Mouse (Mus musculus): Measurements from ENCODE around the gene G3bp2. TPM values are rescaled to one million over a fixed set of nuclear protein-coding genes. Genes with fewer than 3 reads are reported as not detected.

G3bp2 gene
- polyA plus RNA-seq, 1 experiment from 2014 or later: 125 TPM

GRCm38 (mm10) chr5:92117823-92118403 is 34.4 kb upstream of the G3bp2 start:
- ChIA-PET POLR2A (no interaction called here), CTCF (interaction anchor here (0.7 to 2.4 kb wide), 11 partner anchors 10 to 113 kb away, joined by 3 to 9 read pairs (median 4); no protein-coding TSS in a partner anchor)
- DNase-seq (ENCODE audit: low read depth, low spot score) (peak; percentile 28), ATAC-seq (peak; percentile 80)
- in situ Hi-C loops (cut with MboI; ENCODE audit: low pct_unique_long_range_greater_than_20kb): loop anchor here (5.0 kb wide), 1 partner anchor 646 kb away; no protein-coding TSS in a partner anchor
- H3K27me3 ChIP-seq: no peaks in the 10 kb centered on the region
- TF ChIP-seq CTCF (IDR thresholded peaks at IDR 0.05): peak; percentile 85

GRCm38 (mm10) chr5:92114939-92115338 is 31.4 kb upstream of the G3bp2 start:
- no peak for TF ChIP-seq CTCF (IDR thresholded peaks at IDR 0.05)
- CTCF ChIA-PET: interaction anchor here (1.1 to 1.8 kb wide), 2 partner anchors 18 to 101 kb away, joined by 3 to 6 read pairs; no protein-coding TSS in a partner anchor
- POLR2A ChIA-PET: no interaction called here

GRCm38 (mm10) chr5:92114223-92114622 is 30.7 kb upstream of the G3bp2 start:
- CTCF ChIA-PET: interaction anchor here (1.1 to 1.8 kb wide), 2 partner anchors 17 to 100 kb away, joined by 3 to 6 read pairs; no protein-coding TSS in a partner anchor
- POLR2A ChIA-PET: no interaction called here
- no peak for TF ChIP-seq CTCF (IDR thresholded peaks at IDR 0.05)
- in situ Hi-C loops (cut with MboI; ENCODE audit: low pct_unique_long_range_greater_than_20kb): no loop called here
- no peaks in the 10 kb centered on the region for H3K27me3 ChIP-seq
- no peak for DNase-seq (ENCODE audit: low read depth, low spot score)
- no peak for ATAC-seq

More at GRCm38 (mm10) chr5:92114939-92115338, 31.4 kb upstream of the G3bp2 start:
- ATAC-seq (no peak), DNase-seq (ENCODE audit: low read depth, low spot score) (no peak)
- in situ Hi-C loops (cut with MboI; ENCODE audit: low pct_unique_long_range_greater_than_20kb): loop anchor here (5.0 kb wide), 1 partner anchor 643 kb away; no protein-coding TSS in a partner anchor
- no peaks in the 10 kb centered on the region for H3K27me3 ChIP-seq

GRCm38 (mm10) chr5:92113484-92113883 is 30.0 kb upstream of the G3bp2 start:
- ATAC-seq (no peak), DNase-seq (ENCODE audit: low read depth, low spot score) (no peak)
- no peaks in the 10 kb centered on the region for H3K27me3 ChIP-seq
- in situ Hi-C loops (cut with MboI; ENCODE audit: low pct_unique_long_range_greater_than_20kb): no loop called here
- ChIA-PET CTCF (interaction anchor here (1.0 to 1.8 kb wide), 2 partner anchors 16 to 30 kb away, joined by 4 to 6 read pairs; partner anchors contain the start of gene G3bp2), POLR2A (no interaction called here)
- TF ChIP-seq CTCF (IDR thresholded peaks at IDR 0.05): no peak

GRCm38 (mm10) chr5:92112585-92112984 is 29.1 kb upstream of the G3bp2 start:
- no peak for DNase-seq (ENCODE audit: low read depth, low spot score)
- in situ Hi-C loops (cut with MboI; ENCODE audit: low pct_unique_long_range_greater_than_20kb): no loop called here

GRCm38 (mm10) chr5:92112175-92112574 is 28.7 kb upstream of the G3bp2 start:
- no peak for TF ChIP-seq CTCF (IDR thresholded peaks at IDR 0.05)
- CTCF ChIA-PET: no interaction called here
- in situ Hi-C loops (cut with MboI; ENCODE audit: low pct_unique_long_range_greater_than_20kb): no loop called here
- POLR2A ChIA-PET: no interaction called here
- ATAC-seq (no peak), DNase-seq (ENCODE audit: low read depth, low spot score) (no peak)
- no peaks in the 10 kb centered on the region for H3K27me3 ChIP-seq

More at GRCm38 (mm10) chr5:92112585-92112984, 29.1 kb upstream of the G3bp2 start:
- no peak for TF ChIP-seq CTCF (IDR thresholded peaks at IDR 0.05)
- ChIA-PET CTCF (no interaction called here), POLR2A (no interaction called here)
- no peaks in the 10 kb centered on the region for H3K27me3 ChIP-seq
- ATAC-seq: no peak

- ChIA-PET POLR2A (interaction anchor here (0.7 kb wide), 1 partner anchor 126 kb away, joined by 3 read pairs; no protein-coding TSS in a partner anchor), CTCF (no interaction called here)
- no peaks in the 10 kb centered on the region for H3K27me3 ChIP-seq
- in situ Hi-C loops (cut with MboI; ENCODE audit: low pct_unique_long_range_greater_than_20kb): no loop called here
- no peak for TF ChIP-seq CTCF (IDR thresholded peaks at IDR 0.05)
- ATAC-seq (no peak), DNase-seq (ENCODE audit: low read depth, low spot score) (no peak)
Measured at GRCm38 (mm10) chr5:92110818-92111355, 27.4 kb upstream of the G3bp2 start.

GRCm38 (mm10) chr5:92107282-92107681 is 23.8 kb upstream of the G3bp2 start:
- in situ Hi-C loops (cut with MboI; ENCODE audit: low pct_unique_long_range_greater_than_20kb): no loop called here
- no peak for ATAC-seq
- no peak for TF ChIP-seq CTCF (IDR thresholded peaks at IDR 0.05)
- POLR2A ChIA-PET: no interaction called here
- CTCF ChIA-PET: interaction anchor here (1.3 kb wide), 1 partner anchor 48 kb away, joined by 3 read pairs; no protein-coding TSS in a partner anchor
- DNase-seq (ENCODE audit: low read depth, low spot score): no peak
- H3K27me3 ChIP-seq: no peaks in the 10 kb centered on the region

- ChIA-PET POLR2A (no interaction called here), CTCF (interaction anchor here (1.3 kb wide), 1 partner anchor 48 kb away, joined by 3 read pairs; no protein-coding TSS in a partner anchor)
- no peak for TF ChIP-seq CTCF (IDR thresholded peaks at IDR 0.05)
- H3K27me3 ChIP-seq: no peaks in the 10 kb centered on the region
- DNase-seq (ENCODE audit: low read depth, low spot score) (no peak), ATAC-seq (no peak)
- in situ Hi-C loops (cut with MboI; ENCODE audit: low pct_unique_long_range_greater_than_20kb): no loop called here
Measured at GRCm38 (mm10) chr5:92106327-92107125, 23.0 kb upstream of the G3bp2 start.

GRCm38 (mm10) chr5:92103816-92104415 is 20.4 kb upstream of the G3bp2 start:
- no peak for TF ChIP-seq CTCF (IDR thresholded peaks at IDR 0.05)
- DNase-seq (ENCODE audit: low read depth, low spot score) (no peak), ATAC-seq (no peak)
- in situ Hi-C loops (cut with MboI; ENCODE audit: low pct_unique_long_range_greater_than_20kb): no loop called here
- ChIA-PET CTCF (no interaction called here), POLR2A (no interaction called here)
- no peaks in the 10 kb centered on the region for H3K27me3 ChIP-seq

All from Patski (cell line).